Mouse (Mus musculus): ENCODE data around the gene Neu1. TPM values are rescaled to one million over a fixed set of nuclear protein-coding genes. Genes with fewer than 3 reads are reported as not detected.
"Not testable (repeated sequence)": the region's sequence is repeated elsewhere in the genome, so short reads cannot be mapped to it uniquely, and the experiment has no call there.

The Neu1 gene
- total RNA-seq, 2 experiments from 2014 or later, result 14.0 to 14.6 TPM

DNA sequence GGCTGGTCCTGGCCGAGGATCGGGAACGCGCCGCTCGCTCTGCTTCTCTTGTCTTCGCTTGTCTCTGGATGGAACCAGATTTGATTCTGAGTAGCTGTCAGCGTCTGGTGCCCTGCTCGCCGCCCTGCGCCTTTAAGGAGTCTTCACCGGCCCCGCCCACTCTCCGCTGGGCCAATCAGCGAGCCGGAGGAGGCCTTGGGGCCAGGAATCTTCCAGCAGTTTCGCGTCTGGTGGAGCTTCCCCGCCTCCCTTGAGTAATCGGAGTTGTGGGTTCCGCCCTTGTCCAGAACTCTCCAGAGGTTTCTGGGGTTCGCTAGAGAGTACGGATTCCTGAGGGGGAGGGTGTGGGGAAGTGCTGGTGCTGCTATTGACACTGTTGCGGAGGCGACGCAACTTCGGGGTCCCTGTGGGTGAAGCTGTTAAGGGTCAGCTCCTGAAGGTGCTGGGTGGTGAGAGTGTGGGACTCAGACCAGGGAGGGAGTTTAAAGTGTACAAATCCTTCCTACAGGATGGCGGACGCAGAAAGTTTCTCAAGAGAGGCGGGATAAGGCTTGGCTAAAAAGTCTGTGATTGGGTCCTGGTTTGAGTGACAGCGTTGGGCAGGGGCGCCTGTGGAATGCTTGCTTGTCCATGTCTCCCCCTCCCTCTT is 28.2 kb downstream of the Neu1 start, which contains the start of gene Hspa1b:
Gene Hspa1b, minus strand, starts transcription at position 109 of the 649 bp plus-strand sequence.
- intact Hi-C loops (cut with DNase I), result not testable (repeated sequence)
- peak; percentile 79 to 81 for DNase-seq

DNA sequence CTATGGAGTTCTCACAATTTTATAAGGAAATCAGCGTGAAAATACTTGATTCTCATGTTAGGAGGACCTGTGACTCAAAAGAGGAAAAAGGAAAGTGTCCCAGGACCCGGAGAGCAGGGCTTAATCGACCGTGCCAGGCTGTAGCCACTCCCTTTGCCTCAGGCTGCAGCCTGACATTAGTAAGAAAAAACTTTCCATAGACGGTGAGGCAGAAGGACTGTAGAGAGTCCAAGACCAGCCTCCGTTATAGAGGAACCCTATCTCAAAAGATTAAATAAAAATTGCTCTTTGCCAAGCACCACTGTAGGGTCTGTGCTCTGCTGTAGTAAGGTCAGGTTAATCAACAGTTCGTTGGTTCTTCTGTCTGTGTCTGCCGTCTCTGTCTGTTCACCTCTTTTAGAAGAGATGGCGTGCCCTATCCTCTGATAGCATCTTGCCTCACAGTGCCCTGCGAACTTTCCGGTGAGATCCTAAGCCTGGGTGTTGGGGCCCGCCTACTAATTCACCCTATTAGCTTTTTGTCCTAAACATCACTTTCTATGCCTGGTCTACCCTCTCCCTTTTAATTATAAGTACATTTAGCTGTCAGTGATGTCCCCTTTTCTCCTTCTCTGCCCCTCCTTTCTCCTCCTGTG is 28.9 kb downstream of the Neu1 start:
- intact Hi-C loops (cut with DNase I), result no loop called here
- DNase-seq, result peak; percentile 29 to 42

DNA sequence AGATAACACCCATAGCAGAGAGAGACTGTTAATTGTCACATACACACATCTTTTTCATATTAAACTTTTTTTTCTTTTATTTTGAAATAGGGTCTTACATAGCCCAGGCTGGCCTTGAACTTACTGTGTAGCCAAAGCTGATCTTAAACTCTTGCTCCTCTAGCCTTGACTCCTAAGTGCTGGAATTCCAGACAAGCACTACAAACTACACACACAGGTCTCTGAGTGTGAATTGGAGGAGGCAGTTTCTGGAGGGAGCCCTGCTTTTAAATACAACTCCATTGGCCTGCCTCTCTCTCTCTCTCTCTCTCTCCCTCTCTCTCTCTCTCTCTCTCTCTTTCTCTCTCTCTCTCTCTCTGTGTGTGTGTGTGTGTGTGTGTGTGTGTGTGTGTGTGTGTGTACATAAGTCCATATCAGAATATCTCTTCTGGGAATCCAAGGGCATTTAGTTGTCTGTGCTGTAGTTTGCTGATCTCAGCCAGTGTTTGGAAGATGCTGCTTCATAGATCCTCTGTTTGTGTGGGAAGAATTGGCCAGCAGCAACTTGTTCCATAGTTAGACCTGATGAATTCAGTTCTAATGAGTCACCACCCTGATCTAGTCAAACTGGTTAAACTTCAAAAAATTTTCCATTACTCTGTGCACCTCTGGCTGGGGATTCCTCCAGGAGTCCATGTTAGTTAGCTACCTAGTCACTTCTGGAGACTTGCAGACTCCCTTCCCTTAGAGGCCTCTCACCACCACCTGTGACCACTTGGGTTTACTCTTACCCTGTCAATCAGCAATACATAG is 29.8 kb downstream of the Neu1 start:
- no peak for DNase-seq
- intact Hi-C loops (cut with DNase I), result no loop called here

DNA sequence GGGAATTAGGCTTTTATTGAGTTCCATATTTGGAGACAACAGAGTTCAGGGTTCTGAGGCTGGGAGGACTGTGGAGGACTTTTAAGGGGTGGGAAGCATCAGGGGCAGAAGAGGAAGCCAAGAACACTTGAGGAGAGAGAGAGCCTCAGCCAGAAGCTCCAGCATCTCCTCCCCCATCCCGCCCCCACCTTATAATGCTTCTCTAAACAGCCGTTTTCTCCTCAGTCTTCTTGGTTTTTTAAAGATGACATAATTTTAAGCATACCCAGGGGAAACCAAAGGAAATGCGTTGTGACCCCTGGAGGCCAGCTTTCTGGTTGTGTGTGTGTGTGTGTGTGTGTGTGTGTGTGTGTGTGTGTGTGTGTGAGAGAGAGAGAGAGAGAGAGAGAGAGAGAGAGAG is 31.1 kb downstream of the Neu1 start:
- intact Hi-C loops (cut with DNase I), result no loop called here

DNA sequence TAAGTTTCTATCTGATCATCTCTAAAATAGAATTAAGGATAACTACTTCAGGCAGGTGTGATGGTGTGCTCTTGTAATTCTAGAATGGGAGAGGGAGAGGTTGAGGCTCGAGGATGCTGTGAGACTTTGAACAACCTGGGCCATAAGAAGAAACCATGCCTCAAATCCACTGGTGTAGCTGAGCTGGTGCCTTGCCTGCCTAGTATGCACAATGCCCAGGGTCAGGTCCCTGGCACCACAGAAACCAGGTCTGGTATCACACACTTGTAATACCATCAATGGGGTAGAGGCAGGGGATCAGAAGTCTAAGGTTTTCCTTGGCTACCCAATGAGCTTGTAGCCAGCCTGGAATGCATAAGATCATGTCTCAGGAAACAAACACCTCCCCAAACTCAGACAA is 31.8 kb downstream of the Neu1 start:
- intact Hi-C loops (cut with DNase I), result no loop called here
- DNase-seq, result no peak

More for the DNA sequence above, 31.1 kb downstream of the Neu1 start:
- DNase-seq, result peak in 1 of 2 experiments; percentile 6

DNA sequence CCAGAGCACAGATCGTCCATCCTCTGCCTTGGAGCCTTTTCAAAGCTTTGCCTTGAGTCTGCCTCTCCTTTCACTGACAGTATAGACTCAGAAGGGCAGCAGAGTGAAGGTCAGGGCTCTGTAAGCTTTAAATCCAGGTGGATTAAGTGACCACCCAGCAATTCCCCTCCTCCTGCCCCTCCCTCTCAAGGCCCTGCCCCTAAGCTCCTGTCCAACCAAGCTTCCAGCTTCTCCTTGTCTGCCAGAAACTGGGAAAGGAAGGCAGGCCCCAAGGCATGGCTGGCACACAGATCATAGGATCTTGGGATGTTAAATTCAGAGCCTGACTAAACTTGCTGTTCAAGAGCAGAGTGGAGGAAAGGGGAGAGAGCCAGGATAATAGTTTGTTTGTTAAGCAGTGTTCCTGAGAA is 33.6 kb downstream of the Neu1 start:
- intact Hi-C loops (cut with DNase I), result no loop called here
- DNase-seq, result no peak

DNA sequence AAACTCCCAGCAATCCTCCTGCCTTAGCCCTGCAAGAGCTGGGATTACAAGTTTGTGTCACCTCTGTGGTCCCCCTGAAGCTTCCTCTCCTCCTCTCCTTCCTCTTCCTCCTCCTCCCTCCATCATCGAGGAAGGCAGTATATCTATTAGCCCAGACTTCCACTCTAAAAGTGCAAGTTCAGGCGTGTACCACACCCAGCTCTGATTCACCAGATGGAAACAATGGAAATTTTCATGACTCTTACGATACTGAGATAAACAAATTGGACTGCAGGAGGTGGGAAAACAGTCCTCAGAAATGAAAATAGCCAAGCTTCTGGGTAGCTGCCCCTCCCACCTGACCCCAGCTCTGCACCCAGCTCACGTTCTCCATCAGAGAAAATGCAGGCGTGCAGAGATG is 34.6 kb downstream of the Neu1 start:
- no peak for DNase-seq
- intact Hi-C loops (cut with DNase I), result no loop called here

DNA sequence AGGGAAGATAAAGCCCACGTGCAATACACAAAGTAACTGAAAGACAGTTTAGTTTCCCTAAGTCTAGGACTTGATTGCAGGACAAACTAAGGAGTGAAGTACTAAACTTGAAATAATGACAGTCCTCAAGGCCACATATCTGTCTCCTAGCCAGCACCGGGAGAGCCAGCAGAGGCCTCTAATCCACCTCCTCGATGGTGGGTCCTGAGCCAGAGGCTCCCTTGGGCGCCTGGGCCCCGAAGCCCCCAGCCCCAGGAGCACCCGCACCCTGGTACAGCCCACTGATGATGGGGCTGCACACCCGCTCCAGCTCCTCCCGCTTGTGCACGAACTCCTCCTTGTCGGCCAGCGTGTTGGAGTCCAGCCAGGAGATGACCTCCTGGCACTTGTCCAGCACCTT is 38.8 kb downstream of the Neu1 start, which contains the start of gene Gm20481:
Gene Gm20481, plus strand, starts transcription at position 91 of the 400 bp plus-strand sequence.
- intact Hi-C loops (cut with DNase I); DNase-seq: not testable (repeated sequence)

DNA sequence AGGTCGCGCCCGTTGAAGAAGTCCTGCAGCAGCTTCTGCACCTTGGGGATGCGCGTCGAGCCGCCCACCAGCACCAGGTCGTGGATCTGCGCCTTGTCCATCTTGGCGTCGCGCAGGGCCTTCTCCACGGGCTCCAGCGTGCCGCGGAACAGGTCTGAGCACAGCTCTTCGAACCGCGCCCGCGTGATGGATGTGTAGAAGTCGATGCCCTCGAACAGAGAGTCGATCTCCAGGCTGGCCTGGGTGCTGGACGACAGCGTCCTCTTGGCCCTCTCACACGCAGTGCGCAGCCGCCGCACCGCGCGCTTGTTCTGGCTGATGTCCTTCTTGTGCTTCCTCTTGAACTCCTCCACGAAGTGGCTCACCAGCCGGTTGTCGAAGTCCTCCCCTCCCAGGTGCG is 39.8 kb downstream of the Neu1 start:
- intact Hi-C loops (cut with DNase I), result not testable (repeated sequence)

DNA sequence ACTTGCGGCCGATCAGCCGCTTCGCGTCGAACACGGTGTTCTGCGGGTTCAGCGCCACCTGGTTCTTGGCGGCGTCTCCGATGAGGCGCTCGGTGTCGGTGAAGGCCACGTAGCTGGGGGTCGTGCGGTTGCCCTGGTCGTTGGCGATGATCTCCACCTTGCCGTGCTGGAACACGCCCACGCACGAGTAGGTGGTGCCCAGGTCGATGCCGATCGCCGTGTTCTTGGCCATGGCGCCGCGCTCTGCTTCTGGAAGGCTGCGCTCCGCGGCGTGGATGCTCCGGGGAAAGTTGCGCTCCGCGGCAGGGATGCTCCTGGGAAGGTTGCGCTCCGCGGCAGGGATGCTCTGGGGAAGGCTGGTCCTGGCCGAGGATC is 40.6 kb downstream of the Neu1 start:
- DNase-seq; intact Hi-C loops (cut with DNase I): not testable (repeated sequence)

More for the DNA sequence above, 39.8 kb downstream of the Neu1 start:
- DNase-seq, result not testable (repeated sequence)

DNA sequence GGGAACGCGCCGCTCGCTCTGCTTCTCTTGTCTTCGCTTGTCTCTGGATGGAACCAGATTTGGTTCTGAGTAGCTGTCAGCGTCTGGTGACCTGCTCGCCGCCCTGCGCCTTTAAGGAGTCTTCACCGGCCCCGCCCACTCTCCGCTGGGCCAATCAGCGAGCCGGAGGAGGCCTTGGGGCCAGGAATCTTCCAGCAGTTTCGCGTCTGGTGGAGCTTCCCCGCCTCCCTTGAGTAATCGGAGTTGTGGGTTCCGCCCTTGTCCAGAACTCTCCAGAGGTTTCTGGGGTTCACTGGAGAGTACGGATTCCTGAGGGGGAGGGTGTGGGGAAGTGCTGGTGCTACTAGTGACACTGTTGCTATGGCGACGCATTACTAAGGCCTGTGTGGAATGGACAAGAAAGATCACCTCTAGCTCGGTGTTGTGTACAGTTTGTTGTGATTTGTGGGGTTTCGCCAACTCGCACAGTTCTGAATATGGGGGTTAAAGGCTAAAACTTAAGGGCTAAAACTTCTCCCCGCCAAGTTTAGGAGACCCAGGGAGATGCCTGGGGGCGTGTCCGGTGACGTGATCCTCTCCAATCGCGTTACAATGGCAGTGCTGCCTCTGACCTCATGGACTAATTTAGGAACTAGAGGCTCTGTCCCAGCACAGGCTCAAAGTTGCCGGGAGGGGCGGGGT is 41.2 kb downstream of the Neu1 start, which contains the start of the genes Hspa1a and Hspa1l:
Gene Hspa1a, minus strand, starts transcription at position 88 of the 681 bp plus-strand sequence.
Gene Hspa1l, plus strand, starts transcription at position 635 of the 681 bp plus-strand sequence.
- intact Hi-C loops (cut with DNase I), result not testable (repeated sequence)
- DNase-seq, result peak; percentile 79 to 85

DNA sequence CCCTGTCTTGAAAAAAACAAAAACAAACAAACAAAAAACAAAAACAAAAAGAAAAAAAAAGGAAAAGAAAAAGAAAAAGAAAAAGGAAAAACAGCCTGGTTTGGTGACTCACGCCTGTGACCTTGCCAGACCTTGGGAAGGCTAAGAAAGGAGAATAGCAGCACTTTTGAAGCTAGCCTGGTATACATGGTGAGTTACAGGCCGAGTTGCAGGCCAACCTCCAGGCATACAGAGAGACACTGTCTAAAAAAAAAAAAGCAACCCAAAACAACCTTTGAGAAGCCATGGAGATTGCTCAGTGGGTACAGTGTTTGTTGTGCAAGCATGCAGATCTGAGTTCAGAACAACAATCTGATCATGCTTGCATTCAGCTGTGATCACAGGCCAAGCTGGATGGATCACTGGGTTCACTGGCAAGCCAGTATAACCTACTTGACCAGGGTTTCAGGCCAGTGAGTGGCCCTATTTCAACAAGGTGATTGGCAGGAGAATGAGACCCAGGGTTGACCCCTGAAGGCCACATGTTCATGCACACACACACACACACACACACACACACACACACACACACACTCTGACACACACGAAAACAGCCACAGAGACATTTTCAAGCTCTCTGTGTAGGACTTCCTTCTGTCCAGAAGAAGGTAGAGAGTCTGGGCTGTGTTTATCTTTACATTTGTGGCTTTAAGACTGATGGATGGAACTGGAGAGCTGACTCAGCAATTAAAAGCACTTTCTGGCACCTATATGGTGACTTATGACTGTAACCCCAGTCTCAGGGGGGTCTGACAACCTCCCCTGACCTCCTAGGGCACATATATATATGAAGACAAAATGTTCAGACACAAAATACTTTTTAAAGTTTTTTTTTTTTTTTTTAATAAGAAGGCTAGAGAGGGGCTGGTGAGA is 44.8 kb downstream of the Neu1 start:
- intact Hi-C loops (cut with DNase I), result no loop called here
- DNase-seq, result no peak

DNA sequence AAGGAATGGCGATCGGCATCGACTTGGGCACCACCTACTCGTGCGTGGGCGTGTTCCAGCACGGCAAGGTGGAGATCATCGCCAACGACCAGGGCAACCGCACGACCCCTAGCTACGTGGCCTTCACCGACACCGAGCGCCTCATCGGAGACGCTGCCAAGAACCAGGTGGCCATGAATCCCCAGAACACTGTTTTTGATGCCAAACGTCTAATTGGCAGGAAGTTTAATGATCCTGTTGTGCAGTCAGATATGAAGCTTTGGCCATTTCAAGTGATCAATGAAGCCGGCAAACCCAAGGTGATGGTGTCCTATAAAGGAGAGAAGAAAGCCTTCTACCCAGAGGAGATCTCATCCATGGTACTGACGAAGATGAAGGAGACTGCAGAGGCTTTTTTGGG is 45.9 kb downstream of the Neu1 start:
- intact Hi-C loops (cut with DNase I), result no loop called here
- DNase-seq, result no peak

DNA sequence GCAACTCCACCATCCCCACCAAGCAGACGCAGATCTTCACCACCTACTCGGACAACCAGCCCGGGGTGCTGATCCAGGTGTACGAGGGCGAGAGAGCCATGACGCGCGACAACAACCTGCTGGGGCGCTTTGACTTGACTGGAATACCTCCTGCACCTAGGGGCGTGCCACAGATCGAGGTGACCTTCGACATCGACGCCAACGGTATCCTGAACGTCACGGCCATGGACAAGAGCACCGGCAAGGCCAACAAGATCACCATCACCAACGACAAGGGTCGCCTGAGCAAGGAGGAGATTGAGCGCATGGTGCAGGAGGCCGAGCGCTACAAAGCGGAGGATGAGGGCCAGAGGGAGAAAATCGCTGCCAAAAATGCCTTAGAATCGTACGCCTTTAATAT is 47.2 kb downstream of the Neu1 start:
- no peak for DNase-seq
- intact Hi-C loops (cut with DNase I), result loop anchor here (1.0 kb wide), 1 partner anchor 23 kb away; no protein-coding TSS in a partner anchor

DNA sequence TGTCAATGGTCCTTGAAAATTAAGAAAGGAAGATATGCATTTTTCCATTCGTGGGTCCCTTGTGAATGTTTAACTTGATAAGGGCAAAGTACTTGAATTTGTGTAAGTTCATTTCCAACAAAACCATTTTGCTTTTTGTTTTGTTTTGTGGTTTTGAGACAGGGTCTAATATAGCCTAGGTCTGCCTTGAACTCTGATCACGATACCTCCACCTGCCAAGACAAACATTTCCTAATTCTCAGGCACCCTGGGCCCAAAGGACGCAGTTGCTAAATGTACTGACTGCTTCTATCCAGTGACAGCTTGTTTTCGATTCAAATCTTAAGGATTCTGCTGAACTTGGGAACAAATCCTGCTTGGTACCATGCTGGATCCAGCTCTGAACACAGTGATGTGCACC is 48.6 kb downstream of the Neu1 start:
- intact Hi-C loops (cut with DNase I), result loop anchor here (5.0 kb wide), 2 partner anchors 67 to 127 kb away; partner anchors contain the start of genes Nelfe, Skiv2l and Slc44a4
- no peak for DNase-seq

DNA sequence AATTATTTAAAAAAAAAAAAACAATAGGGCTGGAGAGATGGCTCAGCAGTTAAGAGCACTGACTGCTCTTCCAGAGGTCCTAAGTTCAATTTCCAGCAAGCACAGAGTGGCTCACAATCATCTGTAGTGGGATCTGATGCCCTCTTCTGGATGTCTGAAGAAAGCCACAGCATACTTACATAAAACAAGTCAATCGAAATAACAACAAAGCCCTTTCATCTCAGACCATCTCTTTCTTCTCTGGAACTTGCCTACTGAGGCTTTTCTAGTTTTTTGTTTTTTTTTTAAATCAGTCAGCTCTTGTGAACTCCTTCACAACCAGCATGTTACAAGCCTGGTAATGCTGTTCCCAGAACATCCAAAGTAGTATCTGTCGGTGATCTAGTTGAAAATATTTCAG is 49.6 kb downstream of the Neu1 start:
- intact Hi-C loops (cut with DNase I), result loop anchor here (5.0 kb wide), 2 partner anchors 68 to 128 kb away; partner anchors contain the start of genes Nelfe, Skiv2l and Slc44a4
- DNase-seq, result peak in 1 of 2 experiments; percentile 45

DNA sequence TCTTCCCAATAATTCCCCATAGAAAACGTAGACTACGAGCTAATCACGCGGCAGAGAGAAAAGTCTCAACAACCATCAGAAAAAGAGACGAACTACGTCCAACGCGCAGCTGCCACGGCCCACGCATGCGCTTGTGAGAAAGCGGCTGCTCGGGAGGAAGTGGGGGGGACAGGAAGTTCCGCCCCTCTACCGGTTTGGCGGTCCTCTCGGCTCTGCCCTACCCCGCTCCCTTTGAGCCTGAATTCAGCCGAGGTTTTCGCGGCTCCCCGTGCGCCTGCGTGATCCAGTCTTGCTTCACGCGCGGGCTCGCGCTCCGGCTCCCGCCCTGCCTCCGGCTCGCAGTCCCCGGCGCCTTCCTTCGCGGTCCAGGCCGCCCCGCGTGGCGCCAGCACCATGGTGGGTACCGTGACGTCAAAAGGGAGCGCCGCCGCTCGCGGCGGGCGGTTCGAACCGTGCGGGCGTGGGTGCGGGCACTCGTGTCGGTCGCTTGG is 50.7 kb downstream of the Neu1 start, which contains the start of gene Lsm2:
Gene Lsm2, plus strand, starts transcription at position 173 of the 491 bp plus-strand sequence.
- intact Hi-C loops (cut with DNase I), result loop anchor here (5.0 kb wide), 2 partner anchors 69 to 129 kb away; partner anchors contain the start of genes Nelfe, Skiv2l and Slc44a4
- DNase-seq, result peak; percentile 91 to 92

DNA sequence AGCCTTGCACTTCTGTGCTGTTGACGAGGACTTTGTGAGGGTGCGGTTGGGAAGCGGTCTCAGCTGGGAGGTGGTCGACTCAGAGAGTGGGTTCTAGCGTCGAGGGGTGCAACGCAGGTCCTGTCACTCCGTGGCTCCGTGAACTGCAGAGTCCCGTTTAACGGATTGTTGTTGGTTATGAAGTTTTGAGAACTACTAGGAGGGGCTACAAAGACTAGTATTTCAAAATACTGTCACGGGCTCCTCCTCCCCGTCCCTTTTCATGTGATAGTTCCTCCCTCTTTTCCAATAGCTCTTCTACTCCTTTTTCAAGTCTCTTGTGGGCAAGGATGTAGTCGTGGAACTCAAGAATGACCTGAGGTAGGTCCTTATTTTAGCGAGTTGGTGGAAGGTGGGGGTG is 51.3 kb downstream of the Neu1 start:
- no peak for DNase-seq
- intact Hi-C loops (cut with DNase I), result loop anchor here (5.0 kb wide), 2 partner anchors 70 to 130 kb away; partner anchors contain the start of genes Nelfe, Skiv2l and Slc44a4

DNA sequence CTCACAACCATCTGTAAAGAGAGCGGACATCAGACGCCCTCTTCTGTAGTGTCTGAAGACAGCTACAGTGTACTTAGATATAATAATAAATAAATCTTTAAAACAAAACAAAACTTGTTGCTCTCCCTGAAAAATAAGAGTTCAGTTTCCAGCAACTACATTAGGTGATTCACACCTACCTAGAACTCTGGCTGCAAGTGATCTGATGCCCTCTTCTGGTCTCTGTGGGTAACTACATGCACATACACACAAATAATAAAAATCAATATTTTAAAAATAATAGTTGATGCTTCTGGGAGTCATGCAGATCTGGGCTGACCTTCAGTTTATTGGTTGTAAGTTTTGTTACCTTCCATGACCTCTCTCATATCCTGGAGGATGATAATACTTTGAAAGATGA is 53.2 kb downstream of the Neu1 start:
- no peak for DNase-seq
- intact Hi-C loops (cut with DNase I), result loop anchor here (5.0 kb wide), 2 partner anchors 72 to 132 kb away; partner anchors contain the start of genes Nelfe, Skiv2l and Slc44a4
